Mouse (Mus musculus): ENCODE results near the gene Bsdc1. TPM values are rescaled to one million over a fixed set of nuclear protein-coding genes. Genes with fewer than 3 reads are reported as not detected.
A peak's percentile ranks its signal among the peaks of the same experiment; 100 is the strongest.

Bsdc1 gene
- polyA plus RNA-seq, 1 experiment = 43.3 TPM

DNA sequence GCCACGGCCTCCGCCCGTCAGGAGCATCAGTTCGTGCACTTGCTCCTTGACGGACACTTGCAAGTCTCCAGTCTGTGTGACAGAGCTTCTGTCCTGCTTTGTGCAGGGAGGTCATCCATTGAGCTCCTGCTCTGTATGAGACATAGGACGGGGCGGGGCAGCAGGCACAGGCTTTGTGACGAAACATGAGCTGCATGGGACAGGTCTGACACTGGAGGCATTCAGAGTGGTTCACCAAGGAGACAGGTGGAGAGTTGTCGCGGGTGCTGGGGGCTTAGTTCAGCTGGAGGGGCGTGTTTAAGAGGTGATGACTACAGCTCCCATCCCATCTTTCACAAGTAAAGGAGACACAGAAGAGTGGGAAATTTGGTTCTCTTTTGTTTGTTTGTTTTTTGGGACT, 14.7 kb downstream of the Bsdc1 start:
- Histone ChIP-seq H3K9me3 (no peaks in the 10 kb centered on the region), H3K36me3 (replicated peaks; ENCODE audit: low read length) (peaks cover 94% of the 10 kb centered on the region), H3K4me3 (replicated peaks) (no peak overlapping the region), H3K4me1 (peaks cover 12% of the 10 kb centered on the region), H3K27me3 (replicated peaks) (no peaks in the 10 kb centered on the region)
- TF ChIP-seq GATA1 (IDR thresholded peaks at IDR 0.05; ENCODE audit: borderline replicate concordance, low read length) (no peak), FLI1 (IDR thresholded peaks at IDR 0.05; ENCODE audit: low read length) (no peak)

DNA sequence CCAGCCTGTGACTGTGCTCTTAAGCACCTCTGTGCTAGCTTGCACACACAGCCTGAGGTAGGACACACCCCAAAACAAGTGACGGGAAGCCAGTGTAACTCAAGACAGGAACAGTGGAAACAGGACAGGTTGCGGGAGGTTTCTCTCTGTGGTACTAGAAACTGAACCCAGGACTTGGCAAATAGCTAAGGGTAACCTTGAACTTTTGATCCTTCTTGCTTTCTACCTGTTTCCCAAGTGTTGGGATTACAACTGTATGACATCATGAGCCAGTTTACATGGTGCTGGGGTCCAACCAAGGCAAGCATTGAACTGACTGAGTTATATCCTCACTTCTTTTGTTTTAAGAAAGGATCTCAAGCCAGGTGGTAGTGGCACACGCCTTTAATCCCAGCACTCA, 18.5 kb downstream of the Bsdc1 start:
- Histone ChIP-seq H3K4me1 (peaks cover 22% of the 10 kb centered on the region), H3K27me3 (replicated peaks) (no peaks in the 10 kb centered on the region), H3K36me3 (replicated peaks; ENCODE audit: low read length) (peaks cover 97% of the 10 kb centered on the region), H3K4me3 (replicated peaks) (no peak overlapping the region), H3K9me3 (no peaks in the 10 kb centered on the region)
- TF ChIP-seq GATA1 (IDR thresholded peaks at IDR 0.05; ENCODE audit: borderline replicate concordance, low read length) = no peak
- no peak for TF ChIP-seq FLI1 (IDR thresholded peaks at IDR 0.05; ENCODE audit: low read length)

DNA sequence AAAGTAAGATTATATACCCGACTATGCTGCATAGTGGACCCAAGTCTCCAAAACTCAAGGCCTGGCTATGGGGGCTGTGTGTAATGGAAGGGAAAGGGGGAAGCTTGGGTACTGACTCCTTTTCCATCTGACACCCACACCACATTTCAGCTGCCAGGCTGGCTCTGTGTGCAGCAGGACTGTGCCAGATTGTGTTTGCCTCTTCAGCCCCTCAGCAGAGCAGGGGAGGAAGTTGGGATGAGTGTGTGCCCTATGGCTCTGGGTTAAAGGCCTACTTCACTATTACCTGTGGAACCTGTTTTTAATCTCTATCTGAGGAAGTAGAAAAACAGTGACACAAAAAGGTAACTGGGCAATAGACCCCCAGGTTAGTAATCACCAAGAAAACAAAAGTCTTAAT, 19.7 kb downstream of the Bsdc1 start:
- no peak overlapping the region for H3K4me3 ChIP-seq (replicated peaks)
- TF ChIP-seq GATA1 (IDR thresholded peaks at IDR 0.05; ENCODE audit: borderline replicate concordance, low read length) (no peak), FLI1 (IDR thresholded peaks at IDR 0.05; ENCODE audit: low read length) (no peak)
- H3K27me3 ChIP-seq (replicated peaks) = no peaks in the 10 kb centered on the region
- no peaks in the 10 kb centered on the region for H3K9me3 ChIP-seq
- peaks cover 17% of the 10 kb centered on the region for H3K4me1 ChIP-seq
- H3K36me3 ChIP-seq (replicated peaks; ENCODE audit: low read length) = peaks cover 99% of the 10 kb centered on the region

DNA sequence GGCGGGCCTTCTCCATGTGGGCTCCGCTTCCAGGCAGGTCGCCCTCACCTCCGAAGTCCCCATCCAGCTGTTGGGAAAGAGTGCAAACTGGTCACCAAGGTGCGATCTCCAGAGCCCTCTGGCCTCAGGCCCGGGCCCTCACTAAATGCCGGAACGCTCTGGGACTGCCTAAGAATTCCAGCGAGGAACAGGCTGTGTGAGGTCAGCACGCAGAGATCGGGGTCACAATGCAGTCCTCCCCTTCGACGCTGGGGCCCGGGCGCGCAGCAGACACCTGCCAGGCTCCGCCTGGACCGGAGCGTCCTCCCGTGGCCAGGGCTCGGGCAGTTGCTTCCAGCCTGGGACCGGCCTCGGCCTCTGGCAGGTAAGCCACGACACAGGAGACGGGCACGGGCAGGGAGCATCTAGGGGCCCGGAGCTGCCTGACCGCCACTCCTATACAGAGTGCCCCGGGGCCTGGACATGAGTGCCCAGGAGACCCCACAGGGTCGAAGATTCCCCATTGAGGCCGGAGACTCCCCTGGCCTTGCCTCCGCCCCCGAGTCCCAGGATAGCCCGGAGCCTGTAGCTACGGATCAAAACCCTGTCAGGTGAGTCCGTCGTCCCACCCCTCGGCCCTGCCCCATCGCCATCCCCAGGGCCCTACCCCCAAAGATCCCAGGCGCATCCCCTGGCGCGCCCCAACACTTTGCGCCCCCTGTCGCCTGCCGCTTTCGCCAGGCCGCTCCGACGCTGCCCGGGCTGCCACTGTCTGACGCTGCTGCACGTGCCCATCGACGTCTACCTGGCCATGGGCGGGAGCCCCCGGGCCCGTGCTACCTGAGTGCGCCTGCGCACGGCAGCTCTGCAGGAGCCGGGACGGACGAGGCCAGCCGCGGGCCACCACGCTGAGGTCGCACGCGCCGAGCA, 29.8 kb downstream of the Bsdc1 start, which contains the start of the genes Tssk3 and Fam229a:
Gene Tssk3, minus strand, starts transcription at position 51 of the 909 bp plus-strand sequence.
Gene Fam229a, plus strand, starts transcription at position 219 of the 909 bp plus-strand sequence.
- TF ChIP-seq FLI1 (IDR thresholded peaks at IDR 0.05; ENCODE audit: low read length) = no peak
- no peak for TF ChIP-seq GATA1 (IDR thresholded peaks at IDR 0.05; ENCODE audit: borderline replicate concordance, low read length)
- peak within 1 kb of the TSS; percentile 33 for H3K4me3 ChIP-seq (replicated peaks)
- peaks cover 29% of the 10 kb centered on the region for H3K4me1 ChIP-seq
- H3K9me3 ChIP-seq = no peaks in the 10 kb centered on the region
- H3K27me3 ChIP-seq (replicated peaks) = peaks cover 23% of the 10 kb centered on the region
- H3K36me3 ChIP-seq (replicated peaks; ENCODE audit: low read length) = peaks cover 35% of the 10 kb centered on the region

DNA sequence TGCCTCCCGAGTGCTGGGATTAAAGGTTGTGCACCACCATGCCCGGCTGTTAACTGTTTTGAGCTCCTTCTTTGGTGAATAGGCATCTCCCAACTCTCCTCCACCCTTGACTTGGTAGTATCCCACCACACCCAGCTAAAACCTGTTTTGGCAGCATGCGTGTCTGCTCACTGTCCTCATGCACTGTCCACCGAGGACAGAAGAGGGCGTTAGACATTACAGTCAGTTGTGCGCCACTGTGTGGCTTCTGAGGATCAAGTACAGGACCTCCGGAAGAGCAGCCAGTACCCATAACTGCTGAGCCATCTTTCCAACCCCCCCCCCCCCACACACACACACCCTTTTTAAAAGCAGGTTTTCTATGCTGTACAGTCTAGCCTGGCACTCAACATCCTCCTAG, 33.3 kb downstream of the Bsdc1 start:
- Histone ChIP-seq H3K4me1 (peaks cover 61% of the 10 kb centered on the region), H3K9me3 (no peaks in the 10 kb centered on the region), H3K27me3 (replicated peaks) (peaks cover 34% of the 10 kb centered on the region), H3K4me3 (replicated peaks) (no peak overlapping the region), H3K36me3 (replicated peaks; ENCODE audit: low read length) (peaks cover 1% of the 10 kb centered on the region)
- TF ChIP-seq GATA1 (IDR thresholded peaks at IDR 0.05; ENCODE audit: borderline replicate concordance, low read length) (no peak), FLI1 (IDR thresholded peaks at IDR 0.05; ENCODE audit: low read length) (no peak)

DNA sequence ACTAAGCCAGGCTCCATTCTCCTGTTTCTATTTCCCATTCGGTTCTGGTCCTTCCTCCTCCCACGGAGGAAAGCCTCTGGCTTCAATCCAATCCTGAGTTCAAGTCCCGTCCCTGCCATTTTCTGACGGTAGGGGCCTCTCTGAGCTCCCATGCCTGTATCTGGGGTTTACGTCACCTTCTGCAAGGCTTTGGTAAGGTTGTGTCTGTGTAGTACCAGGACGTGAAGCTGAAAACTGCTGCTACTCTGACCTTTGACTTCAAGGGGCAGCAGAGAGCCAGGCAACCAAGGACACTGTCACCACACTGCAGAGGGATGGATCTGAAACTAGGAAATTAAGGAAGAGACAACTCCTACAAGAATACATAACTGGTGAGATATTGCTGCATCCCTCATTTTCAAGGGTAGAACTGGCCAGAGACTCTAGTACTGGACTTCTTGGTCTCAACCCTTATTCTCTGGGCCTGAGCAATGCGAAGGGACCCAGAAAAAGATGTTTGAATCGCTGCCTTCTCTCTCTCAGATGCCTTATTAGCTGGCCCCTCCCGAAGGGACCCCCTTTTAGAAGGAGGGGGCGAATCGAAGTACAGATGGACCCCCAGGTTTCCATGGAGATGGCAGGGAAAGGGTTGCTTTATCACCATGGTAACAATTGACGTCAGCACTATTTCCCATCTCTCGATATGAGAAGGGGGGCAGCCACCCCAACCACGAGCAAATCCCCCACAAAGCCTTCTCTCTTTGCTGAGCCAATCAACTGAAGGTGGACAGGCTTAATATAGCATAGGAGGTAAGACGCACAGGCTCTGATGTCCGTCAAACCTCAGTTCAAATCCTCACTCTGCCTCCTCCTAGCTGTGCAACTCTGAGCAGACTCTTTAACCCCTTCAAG, 34.5 kb downstream of the Bsdc1 start:
- Histone ChIP-seq H3K36me3 (replicated peaks; ENCODE audit: low read length) (no peaks in the 10 kb centered on the region), H3K4me3 (replicated peaks) (peak overlapping the region; percentile 84), H3K4me1 (peaks cover 70% of the 10 kb centered on the region), H3K27me3 (replicated peaks) (peaks cover 36% of the 10 kb centered on the region), H3K9me3 (no peaks in the 10 kb centered on the region)
- TF ChIP-seq FLI1 (IDR thresholded peaks at IDR 0.05; ENCODE audit: low read length) (no peak), GATA1 (IDR thresholded peaks at IDR 0.05; ENCODE audit: borderline replicate concordance, low read length) (no peak)

DNA sequence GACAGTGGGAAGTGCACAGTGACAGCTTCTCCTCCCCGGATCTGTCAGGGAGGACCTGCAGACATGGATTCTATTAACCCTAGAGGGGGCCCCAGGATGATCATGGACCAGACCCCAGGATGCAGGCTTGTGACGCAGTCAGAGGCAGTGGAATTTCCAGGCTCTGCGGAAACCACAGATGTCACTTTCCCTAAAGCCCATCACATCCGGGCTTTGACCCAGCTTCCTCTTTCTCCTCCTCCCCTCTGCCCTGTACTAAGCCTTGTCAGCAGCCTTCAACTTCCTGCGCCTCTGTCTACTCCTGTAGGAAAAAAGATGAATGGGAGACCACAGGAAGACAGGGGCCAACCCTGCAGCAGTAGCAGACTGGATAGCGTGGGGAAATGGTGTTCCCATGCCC, 35.2 kb downstream of the Bsdc1 start:
- peak overlapping the region; percentile 84 for H3K4me3 ChIP-seq (replicated peaks)
- H3K36me3 ChIP-seq (replicated peaks; ENCODE audit: low read length) = no peaks in the 10 kb centered on the region
- TF ChIP-seq FLI1 (IDR thresholded peaks at IDR 0.05; ENCODE audit: low read length) = peak; percentile 16; the same call in 1 of the 2 replicates
- no peak for TF ChIP-seq GATA1 (IDR thresholded peaks at IDR 0.05; ENCODE audit: borderline replicate concordance, low read length)
- no peaks in the 10 kb centered on the region for H3K9me3 ChIP-seq
- H3K27me3 ChIP-seq (replicated peaks) = peaks cover 29% of the 10 kb centered on the region
- H3K4me1 ChIP-seq = peaks cover 72% of the 10 kb centered on the region

DNA sequence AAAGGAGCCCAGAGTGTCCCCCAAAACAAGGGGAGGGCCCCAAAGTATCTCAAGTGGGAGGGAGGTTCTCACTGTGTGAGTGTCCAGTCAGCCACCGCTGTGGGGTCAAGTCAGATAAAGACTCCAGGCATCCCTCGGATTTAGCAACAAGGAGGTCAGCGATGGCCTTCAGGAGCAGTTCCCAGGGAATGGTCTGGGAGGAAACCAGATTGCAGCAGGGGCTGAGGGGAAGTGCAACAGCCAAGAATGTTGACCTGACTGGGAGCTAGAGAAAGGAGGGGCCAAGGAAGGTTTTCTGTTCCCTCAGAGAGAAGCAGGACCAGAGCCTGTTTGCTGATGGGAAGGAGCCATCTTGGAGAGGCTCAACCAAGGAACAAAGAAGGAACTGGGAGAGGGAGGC, 37.6 kb downstream of the Bsdc1 start:
- no peaks in the 10 kb centered on the region for H3K9me3 ChIP-seq
- H3K36me3 ChIP-seq (replicated peaks; ENCODE audit: low read length) = no peaks in the 10 kb centered on the region
- H3K4me1 ChIP-seq = peaks cover 92% of the 10 kb centered on the region
- H3K4me3 ChIP-seq (replicated peaks) = no peak overlapping the region
- peaks cover 23% of the 10 kb centered on the region for H3K27me3 ChIP-seq (replicated peaks)
- no peak for TF ChIP-seq GATA1 (IDR thresholded peaks at IDR 0.05; ENCODE audit: borderline replicate concordance, low read length)
- TF ChIP-seq FLI1 (IDR thresholded peaks at IDR 0.05; ENCODE audit: low read length) = no peak

DNA sequence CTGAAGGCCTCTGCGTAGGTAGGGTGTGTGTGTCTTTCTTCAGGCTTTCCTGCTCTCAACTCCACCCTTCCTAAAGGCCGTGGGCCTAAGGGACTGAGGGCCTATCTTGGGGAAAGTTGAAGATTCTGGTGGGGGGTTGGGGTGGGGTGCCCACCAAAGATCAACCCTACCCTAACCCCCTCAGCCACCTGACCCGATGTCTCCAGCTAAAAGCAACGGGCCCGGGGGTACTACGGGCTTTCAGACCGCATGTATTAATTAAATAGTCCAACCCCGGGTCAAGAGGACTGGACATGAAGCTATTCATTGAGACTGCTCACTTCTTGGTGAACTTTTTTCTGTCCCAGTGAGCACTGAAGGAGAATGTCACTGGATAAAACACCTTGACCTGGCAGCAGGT, 38.6 kb downstream of the Bsdc1 start:
- Histone ChIP-seq H3K9me3 (no peaks in the 10 kb centered on the region), H3K4me3 (replicated peaks) (peak overlapping the region; percentile 94), H3K4me1 (peaks cover 91% of the 10 kb centered on the region), H3K36me3 (replicated peaks; ENCODE audit: low read length) (no peaks in the 10 kb centered on the region), H3K27me3 (replicated peaks) (peaks cover 23% of the 10 kb centered on the region)
- TF ChIP-seq FLI1 (IDR thresholded peaks at IDR 0.05; ENCODE audit: low read length) (no peak), GATA1 (IDR thresholded peaks at IDR 0.05; ENCODE audit: borderline replicate concordance, low read length) (no peak)
